Mouse (Mus musculus): ENCODE results near the gene Ackr1.

GRCm38 (mm10) chr1:173337008-173337407 lies 3.5 kb upstream of the Ackr1 start:
- TF ChIP-seq POLR2A (IDR thresholded peaks at IDR 0.05; ENCODE audit: extremely low read depth, insufficient read depth, low read length) = no peak
- TF ChIP-seq CTCF (IDR thresholded peaks at IDR 0.05; ENCODE audit: low read depth, low read length) = no peak
